Mouse (Mus musculus) limb, embryonic 15.5 days (tissue): ENCODE measurements around the gene Wnt10b. TPM values are rescaled to one million over a fixed set of nuclear protein-coding genes. Genes with fewer than 3 reads are reported as not detected.
A peak's percentile ranks its signal among the peaks of the same experiment; 100 is the strongest.
"Not testable (repeated sequence)": the region's sequence is repeated elsewhere in the genome, so short reads cannot be mapped to it uniquely, and the experiment has no call there.

Experiments
- ATAC-seq: fragments of 200-750 bp; cut with Nextera tagmentation; 2 replicates; pipeline ENCODE4 v1.8.0; 2017; ENCODE audit warnings: low read depth, moderate TSS enrichment; ENCODE audit not compliant: insufficient number of reproducible peaks, low FRiP score, low TSS enrichment
- H3K27ac ChIP-seq: fragments of 300-500 bp; sonication (generic); 2 replicates; pipeline ENCODE4 v1.5.1; 2015; ENCODE audit warnings: moderate library complexity, mild to moderate bottlenecking, inconsistent platforms
- H3K27me3 ChIP-seq: fragments of 300-500 bp; sonication (generic); 2 replicates; pipeline ENCODE4 v1.6.1; 2015; ENCODE audit warnings: inconsistent platforms
- H3K36me3 ChIP-seq: fragments of 300-500 bp; sonication (generic); 2 replicates; pipeline ENCODE4 v1.6.1; 2015; ENCODE audit warnings: inconsistent platforms
- H3K4me1 ChIP-seq: fragments of 300-500 bp; sonication (generic); 2 replicates; pipeline ENCODE4 v1.6.1; 2015; ENCODE audit warnings: inconsistent platforms
- H3K4me2 ChIP-seq: fragments of 300-500 bp; sonication (generic); 2 replicates; pipeline ENCODE4 v1.6.1; 2015; ENCODE audit warnings: mild to moderate bottlenecking, inconsistent platforms
- H3K4me3 ChIP-seq: fragments of 300-500 bp; sonication (generic); 2 replicates; pipeline ENCODE4 v1.5.1; 2015; ENCODE audit warnings: mild to moderate bottlenecking, inconsistent platforms
- H3K9ac ChIP-seq: fragments of 300-500 bp; sonication (generic); 2 replicates; pipeline ENCODE4 v1.6.1; 2015; ENCODE audit warnings: inconsistent platforms
- H3K9me3 ChIP-seq: fragments of 300-500 bp; sonication (generic); 2 replicates; pipeline ENCODE4 v1.6.1; 2016; ENCODE audit warnings: inconsistent platforms
- WGBS: fragments of 180-500 bp; shearing (Covaris S2); methylation state at CpG from one replicate; pipeline ENCODE4 v1.1.7; 2015; 5-methylcytosine and 5-hydroxymethylcytosine counted together
- polyA plus RNA-seq: library from polyadenylated mRNA; unstranded; fragments of >200 nt; fragmentation: Nextera tagmentation; extraction: Ambion mirVana; gene quantifications from 2 replicates; pipeline ENCODE4 v1.2.1, GENCODE M21; 2015

Wnt10b gene
- polyA plus RNA-seq, 1 experiment from 2014 or later = 7.0 TPM

DNA sequence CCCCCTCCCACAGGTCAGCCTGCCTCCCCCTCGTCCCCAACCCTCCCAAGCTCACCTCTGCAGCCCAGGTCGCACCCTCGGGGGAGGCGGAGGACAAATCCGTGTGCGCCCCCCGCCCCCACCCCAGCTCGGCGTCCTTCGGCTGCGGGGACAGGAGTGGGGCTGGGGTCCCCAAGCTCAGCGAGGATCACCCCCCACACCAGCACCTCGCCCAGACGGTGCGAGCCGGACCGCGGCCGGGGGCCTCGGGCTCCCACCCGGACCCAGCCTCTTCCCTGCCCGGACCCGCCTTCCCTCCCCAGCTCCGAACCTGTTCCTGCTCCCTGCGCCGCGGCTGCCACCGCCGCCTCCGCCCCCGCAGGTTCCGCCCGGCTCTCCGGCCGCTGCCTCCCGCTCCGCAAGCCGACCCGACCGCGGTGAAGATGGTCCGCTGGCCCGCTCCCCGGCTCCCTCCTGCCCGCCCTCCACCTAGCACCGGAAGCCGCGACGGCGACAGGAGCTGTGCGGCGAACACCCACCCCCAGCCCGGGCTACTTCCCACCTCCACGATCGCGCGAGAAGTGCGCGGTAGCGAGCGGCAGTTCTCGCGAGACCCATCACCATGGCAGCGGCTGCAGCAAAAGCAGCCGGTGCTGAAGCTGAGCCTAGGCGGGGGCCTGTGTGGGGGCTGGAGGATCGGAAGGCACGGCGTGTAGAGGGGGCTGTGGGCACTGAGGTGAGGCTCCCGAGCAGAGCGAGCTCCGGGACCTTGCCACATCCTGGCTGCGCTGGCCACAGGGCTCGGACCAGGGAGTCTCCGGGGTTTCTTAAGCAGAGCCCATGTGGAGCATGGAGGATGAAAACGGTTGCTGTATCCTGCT lies 15.1 kb downstream of the Wnt10b start, which contains the start of gene Arf3:
Arf3 (minus strand) TSS at position 545 of the 860 bp plus-strand sequence.
- H3K9me3 ChIP-seq = no peaks in the 10 kb centered on the region
- under 1% methylated on average over 53 of the region's 76 CpGs for WGBS
- peaks cover 20% of the 10 kb centered on the region for H3K4me1 ChIP-seq
- H3K4me3 ChIP-seq = peak within 1 kb of the TSS; percentile 99
- H3K4me2 ChIP-seq = peak within 1 kb of the TSS; percentile 76
- ATAC-seq = peak; percentile 92
- peaks cover 15% of the 10 kb centered on the region; the same call in 1 of the 2 replicates for H3K27me3 ChIP-seq
- peaks cover 24% of the 10 kb centered on the region for H3K36me3 ChIP-seq
- H3K9ac ChIP-seq = peak within 1 kb of the TSS; percentile 82
- H3K27ac ChIP-seq = peak within 1 kb of the TSS; percentile 89

DNA sequence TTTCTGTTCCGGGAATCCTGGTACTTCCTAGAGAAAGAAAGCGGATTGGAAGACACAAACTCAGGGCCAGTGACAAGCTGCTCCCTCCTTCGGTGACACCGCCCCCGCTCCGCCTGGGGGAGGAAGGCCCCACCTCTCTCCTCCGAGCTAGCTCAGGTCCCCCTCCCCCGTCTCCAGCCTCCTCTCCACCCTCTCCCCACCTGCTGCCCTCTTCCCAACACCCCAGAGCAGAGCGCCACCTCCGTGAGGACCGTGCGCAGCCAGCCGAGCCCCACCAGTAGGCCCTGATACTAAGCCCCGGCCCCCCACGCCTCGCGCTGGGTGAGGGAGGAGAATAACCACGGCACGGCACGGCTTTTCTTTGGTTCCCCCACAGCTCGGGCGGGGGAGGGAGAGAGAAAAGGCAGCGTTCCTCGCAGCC lies 15.7 kb downstream of the Wnt10b start:
- Histone ChIP-seq H3K27me3 (peaks cover 15% of the 10 kb centered on the region; the same call in 1 of the 2 replicates), H3K36me3 (peaks cover 24% of the 10 kb centered on the region), H3K4me1 (peaks cover 20% of the 10 kb centered on the region), H3K4me2 (peak overlapping the region; percentile 76), H3K9ac (peak overlapping the region; percentile 82), H3K9me3 (no peaks in the 10 kb centered on the region), H3K27ac (peak overlapping the region; percentile 89), H3K4me3 (peak overlapping the region; percentile 99)
- under 1% methylated on average over 19 of the region's 24 CpGs for WGBS
- peak; percentile 70 for ATAC-seq

DNA sequence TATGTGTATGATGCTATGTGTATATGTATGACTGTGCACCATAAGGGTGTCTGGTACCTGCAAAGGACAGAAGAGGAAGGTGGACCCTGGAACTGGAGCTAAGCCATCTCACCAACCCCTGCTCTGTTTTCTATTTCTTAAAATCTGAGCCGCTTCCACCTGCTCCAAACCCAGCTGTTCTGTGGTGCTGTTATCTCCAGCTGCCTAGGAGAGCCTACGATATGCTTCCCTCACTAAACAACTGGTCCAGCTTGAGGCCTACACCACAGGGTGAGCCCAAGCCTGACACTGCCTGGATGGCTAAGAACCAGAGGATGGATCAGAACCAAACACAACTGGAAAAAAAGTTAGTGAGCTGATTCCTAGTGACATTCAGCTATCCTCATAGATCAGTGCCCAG lies 23.8 kb downstream of the Wnt10b start:
- Histone ChIP-seq H3K27ac (no peak overlapping the region), H3K4me2 (no peak overlapping the region), H3K4me1 (0 out of 2 replicates have a peak, but pooled peaks cover 2% of the 10 kb centered on the region), H3K27me3 (no peaks in the 10 kb centered on the region), H3K9ac (no peak overlapping the region), H3K36me3 (peaks cover 19% of the 10 kb centered on the region; the same call in 1 of the 2 replicates), H3K9me3 (no peaks in the 10 kb centered on the region), H3K4me3 (no peak overlapping the region)
- ATAC-seq = no peak; the same call in 1 of the 2 replicates
- 91% methylated on average over 2 of the region's 2 CpGs for whole genome bisulfite sequencing

DNA sequence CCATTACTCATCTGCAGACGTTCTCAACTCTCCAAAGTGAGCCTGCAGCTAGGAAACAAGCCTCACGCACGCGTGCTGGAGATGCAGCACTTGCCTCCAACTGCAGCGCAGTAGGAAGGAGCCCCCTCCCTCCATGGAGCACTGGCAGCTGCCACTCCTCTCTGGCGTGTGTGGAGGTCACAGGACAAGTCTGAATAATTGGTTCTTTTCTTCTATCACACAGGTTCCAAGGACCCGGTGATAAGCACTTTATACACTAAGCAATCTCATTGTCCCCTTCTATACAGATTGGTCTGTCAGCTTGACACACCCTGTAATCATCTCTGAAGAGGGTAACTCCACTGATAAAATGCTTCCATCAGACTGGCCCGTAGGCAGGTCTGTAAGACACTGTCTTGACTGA lies 24.9 kb downstream of the Wnt10b start:
- H3K27me3 ChIP-seq = no peaks in the 10 kb centered on the region
- ATAC-seq = no peak
- H3K36me3 ChIP-seq = peaks cover 10% of the 10 kb centered on the region; the same call in 1 of the 2 replicates
- H3K9me3 ChIP-seq = no peaks in the 10 kb centered on the region
- H3K9ac ChIP-seq = no peak overlapping the region
- no peak overlapping the region for H3K4me3 ChIP-seq
- no peak overlapping the region for H3K4me2 ChIP-seq
- 78% methylated on average over 8 of the region's 8 CpGs for WGBS
- H3K27ac ChIP-seq = no peak overlapping the region
- 0 out of 2 replicates have a peak, but pooled peaks cover 2% of the 10 kb centered on the region for H3K4me1 ChIP-seq

DNA sequence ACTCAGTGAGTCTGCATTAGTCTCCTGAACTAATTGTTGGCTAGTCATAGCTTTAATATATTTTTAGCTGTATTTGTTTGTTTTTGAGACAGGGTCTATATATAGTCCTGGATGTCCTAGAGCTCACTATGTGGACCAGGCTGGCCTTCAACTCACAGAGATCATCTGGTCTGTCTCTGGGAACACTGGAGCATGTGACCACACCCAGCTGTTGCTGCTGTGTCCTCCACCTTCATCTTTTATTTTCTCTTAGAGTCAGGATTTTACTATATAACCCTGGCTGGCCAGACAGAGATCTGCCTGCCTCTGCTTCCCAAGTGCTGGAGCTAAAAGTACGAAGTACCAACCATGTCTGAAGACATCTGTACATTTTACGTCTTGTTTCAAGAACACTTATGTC lies 28.9 kb downstream of the Wnt10b start:
- no peak for ATAC-seq
- peaks cover 9% of the 10 kb centered on the region; the same call in 1 of the 2 replicates for H3K4me1 ChIP-seq
- 93% methylated on average over 2 of the region's 2 CpGs for WGBS
- no peak overlapping the region for H3K9ac ChIP-seq
- H3K27ac ChIP-seq = no peak overlapping the region
- H3K27me3 ChIP-seq = no peaks in the 10 kb centered on the region
- no peak overlapping the region for H3K4me3 ChIP-seq
- no peak overlapping the region for H3K4me2 ChIP-seq
- peaks cover 8% of the 10 kb centered on the region; the same call in 1 of the 2 replicates for H3K36me3 ChIP-seq
- no peaks in the 10 kb centered on the region for H3K9me3 ChIP-seq

DNA sequence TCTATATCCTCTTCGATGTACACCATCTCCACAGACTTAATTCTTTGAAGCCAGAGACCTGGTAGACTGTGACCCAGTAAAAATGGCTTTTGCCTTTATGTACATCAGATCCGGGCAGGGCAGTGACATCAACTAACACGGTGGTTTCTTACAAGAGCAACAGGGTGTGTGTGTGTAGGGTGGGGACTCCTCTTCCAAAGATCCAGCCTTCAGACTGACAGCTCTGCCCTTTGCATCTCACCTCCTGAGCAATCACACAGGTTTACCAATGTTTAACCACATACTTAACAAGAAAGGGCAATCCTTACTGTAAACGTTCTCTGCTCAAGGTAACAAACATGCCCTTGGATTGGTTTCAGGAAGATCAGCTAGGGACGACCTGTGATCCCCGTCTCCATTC lies 30.7 kb downstream of the Wnt10b start:
- Histone ChIP-seq H3K4me2 (no peak overlapping the region), H3K9ac (no peak overlapping the region), H3K27me3 (no peaks in the 10 kb centered on the region), H3K36me3 (peaks cover 8% of the 10 kb centered on the region), H3K27ac (no peak overlapping the region), H3K4me1 (peaks cover 15% of the 10 kb centered on the region; the same call in 1 of the 2 replicates), H3K4me3 (no peak overlapping the region), H3K9me3 (no peaks in the 10 kb centered on the region)
- 82% methylated on average over 6 of the region's 6 CpGs for WGBS
- ATAC-seq = no peak

DNA sequence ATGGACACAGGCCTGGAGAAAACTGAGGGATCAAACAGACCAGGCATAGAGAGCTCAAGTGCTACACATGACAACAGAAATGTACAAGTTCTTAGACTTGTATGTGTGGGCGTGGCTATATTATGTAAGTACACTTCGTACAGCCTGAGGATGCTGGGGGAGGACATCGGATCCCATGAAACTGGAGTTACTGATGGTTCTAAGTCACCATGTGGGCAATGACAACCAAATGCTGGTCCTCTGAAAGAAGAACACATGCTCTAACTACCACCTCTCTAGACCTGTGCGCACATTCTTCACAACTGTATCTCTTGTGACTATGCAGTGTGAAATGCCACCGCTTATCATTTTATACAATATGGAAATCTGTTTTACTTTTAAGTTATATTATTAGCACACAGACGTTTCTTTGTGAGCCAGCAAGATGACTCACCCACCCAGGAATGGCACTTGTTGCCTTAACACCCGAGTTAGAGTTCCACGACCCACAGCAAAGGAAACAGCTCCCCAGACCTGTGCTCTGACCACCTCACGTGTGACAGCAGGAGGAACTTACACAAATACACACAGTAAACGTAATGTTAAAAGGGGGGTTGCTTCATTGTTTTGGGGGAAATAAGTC lies 31.5 kb downstream of the Wnt10b start:
- ATAC-seq = no peak
- peaks cover 16% of the 10 kb centered on the region for H3K36me3 ChIP-seq

DNA sequence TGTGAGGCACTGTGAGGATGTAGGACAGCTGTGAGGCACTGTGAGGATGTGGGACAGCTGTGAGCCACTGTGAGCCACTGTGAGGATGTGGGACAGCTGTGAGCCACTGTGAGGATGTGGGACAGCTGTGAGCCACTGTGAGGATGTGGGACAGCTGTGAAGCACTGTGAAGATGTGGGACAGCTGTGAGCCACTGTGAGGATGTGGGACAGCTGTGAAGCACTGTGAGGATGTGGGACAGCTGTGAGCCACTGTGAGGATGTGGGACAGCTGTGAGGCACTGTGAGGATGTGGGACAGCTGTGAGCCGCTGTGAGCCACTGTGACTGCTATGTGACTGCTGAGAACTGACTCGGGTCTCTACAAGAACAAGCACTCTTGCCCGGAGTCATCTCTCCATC lies 34.1 kb downstream of the Wnt10b start:
- Histone ChIP-seq H3K36me3 (peaks cover 42% of the 10 kb centered on the region), H3K4me1 (peaks cover 17% of the 10 kb centered on the region; the same call in 1 of the 2 replicates)
- H3K9ac ChIP-seq, H3K27ac ChIP-seq, H3K27me3 ChIP-seq, ATAC-seq, H3K9me3 ChIP-seq, H3K4me2 ChIP-seq, H3K4me3 ChIP-seq: not testable (repeated sequence)
- whole genome bisulfite sequencing = 76% methylated on average over 3 of the region's 3 CpGs

More for the DNA sequence above, 31.5 kb downstream of the Wnt10b start:
- H3K4me2 ChIP-seq = no peak overlapping the region
- no peak overlapping the region for H3K27ac ChIP-seq
- H3K9me3 ChIP-seq = no peaks in the 10 kb centered on the region
- WGBS = 72% methylated on average over 10 of the region's 10 CpGs
- H3K27me3 ChIP-seq = no peaks in the 10 kb centered on the region
- H3K9ac ChIP-seq = no peak overlapping the region
- H3K4me3 ChIP-seq = no peak overlapping the region
- H3K4me1 ChIP-seq = peaks cover 17% of the 10 kb centered on the region; the same call in 1 of the 2 replicates

DNA sequence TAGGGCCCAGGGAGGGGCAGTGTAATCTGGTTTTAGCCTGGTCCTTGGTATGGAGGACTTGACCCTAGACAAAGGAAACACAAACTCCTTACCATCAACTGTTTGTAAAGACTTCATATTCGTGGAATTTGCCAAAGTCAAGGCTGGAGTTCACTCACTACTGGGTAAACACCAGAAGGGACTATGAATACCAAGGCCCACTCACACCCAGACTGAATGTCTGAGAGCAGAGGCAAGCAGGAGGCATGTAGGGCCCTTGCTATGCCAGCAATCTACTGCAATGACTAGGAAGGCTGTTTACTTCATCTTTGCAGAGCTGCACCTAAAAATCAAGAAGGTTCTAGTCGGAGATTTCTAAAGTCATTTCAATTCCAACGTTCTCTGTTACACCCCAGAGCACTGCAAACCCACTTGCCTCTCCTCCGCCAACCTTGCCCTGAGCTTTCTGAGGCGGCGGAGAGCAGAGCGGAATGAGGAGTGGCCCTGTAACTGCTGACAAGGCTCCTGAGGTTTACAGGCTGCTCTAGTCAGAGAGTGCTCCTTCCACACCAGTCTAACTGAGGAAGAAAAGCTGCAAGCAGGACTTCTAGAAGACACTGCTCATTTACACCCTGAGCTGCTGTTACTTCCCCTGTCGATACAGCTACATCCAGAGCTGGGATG lies 35.1 kb downstream of the Wnt10b start:
- Histone ChIP-seq H3K36me3 (peaks cover 45% of the 10 kb centered on the region), H3K27me3 (no peaks in the 10 kb centered on the region), H3K4me2 (no peak overlapping the region), H3K9me3 (no peaks in the 10 kb centered on the region), H3K9ac (no peak overlapping the region), H3K4me1 (peaks cover 17% of the 10 kb centered on the region; the same call in 1 of the 2 replicates), H3K27ac (no peak overlapping the region), H3K4me3 (no peak overlapping the region)
- WGBS = 77% methylated on average over 8 of the region's 8 CpGs
- no peak for ATAC-seq

DNA sequence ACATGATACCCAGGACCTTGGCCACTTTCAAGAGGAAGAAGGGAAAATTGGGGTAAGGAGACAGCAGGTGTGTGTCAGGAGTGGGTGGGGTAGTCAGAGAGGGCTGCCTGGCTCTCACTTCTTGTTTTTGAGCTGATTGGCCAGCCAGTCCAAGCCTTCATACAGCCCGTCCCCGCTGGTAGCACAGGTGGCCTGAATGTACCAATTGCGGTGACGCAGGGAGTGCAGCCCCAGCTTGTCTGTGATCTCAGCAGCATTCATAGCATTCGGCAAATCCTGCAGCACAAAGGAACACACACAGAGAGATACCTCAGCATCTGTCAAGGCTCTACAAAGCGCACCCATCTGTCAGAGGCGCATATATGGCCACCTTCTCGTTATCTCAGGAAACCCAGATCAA lies 37.7 kb downstream of the Wnt10b start:
- Histone ChIP-seq H3K4me2 (no peak overlapping the region), H3K36me3 (peaks cover 71% of the 10 kb centered on the region), H3K27me3 (no peaks in the 10 kb centered on the region), H3K4me3 (no peak overlapping the region), H3K9ac (no peak overlapping the region), H3K27ac (no peak overlapping the region), H3K9me3 (no peaks in the 10 kb centered on the region), H3K4me1 (peaks cover 10% of the 10 kb centered on the region; the same call in 1 of the 2 replicates)
- ATAC-seq = no peak
- WGBS = 86% methylated on average over 8 of the region's 8 CpGs

DNA sequence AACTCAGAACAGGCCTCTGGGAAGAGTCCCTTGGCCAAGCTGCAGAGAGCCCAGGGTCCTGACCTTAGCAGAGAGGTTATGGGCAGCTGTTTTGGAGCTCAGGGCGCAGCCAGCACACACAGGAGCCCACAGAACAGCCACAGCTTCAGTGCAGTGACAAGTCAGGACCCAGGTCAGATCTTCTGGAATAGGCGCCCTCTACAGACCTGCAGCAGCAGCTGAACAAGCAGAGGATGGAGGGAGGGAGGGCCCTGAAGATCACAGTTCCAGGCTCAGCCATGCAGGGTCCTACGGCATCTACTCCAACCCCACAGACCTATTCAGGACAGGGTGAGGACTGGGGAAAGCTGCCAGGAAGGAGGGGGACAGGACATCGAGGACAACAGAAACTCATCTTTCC lies 39.2 kb downstream of the Wnt10b start:
- no peaks in the 10 kb centered on the region for H3K9me3 ChIP-seq
- H3K27ac ChIP-seq = no peak overlapping the region
- no peak overlapping the region for H3K4me2 ChIP-seq
- no peak for ATAC-seq
- H3K36me3 ChIP-seq = peaks cover 73% of the 10 kb centered on the region
- no peaks in the 10 kb centered on the region for H3K27me3 ChIP-seq
- H3K4me1 ChIP-seq = peaks cover 8% of the 10 kb centered on the region; the same call in 1 of the 2 replicates
- H3K9ac ChIP-seq = no peak overlapping the region
- H3K4me3 ChIP-seq = no peak overlapping the region
- 70% methylated on average over 4 of the region's 4 CpGs for WGBS
